Comparison of ENCODE assay signal across 21 mouse cellular contexts in the genomic region with DNA sequence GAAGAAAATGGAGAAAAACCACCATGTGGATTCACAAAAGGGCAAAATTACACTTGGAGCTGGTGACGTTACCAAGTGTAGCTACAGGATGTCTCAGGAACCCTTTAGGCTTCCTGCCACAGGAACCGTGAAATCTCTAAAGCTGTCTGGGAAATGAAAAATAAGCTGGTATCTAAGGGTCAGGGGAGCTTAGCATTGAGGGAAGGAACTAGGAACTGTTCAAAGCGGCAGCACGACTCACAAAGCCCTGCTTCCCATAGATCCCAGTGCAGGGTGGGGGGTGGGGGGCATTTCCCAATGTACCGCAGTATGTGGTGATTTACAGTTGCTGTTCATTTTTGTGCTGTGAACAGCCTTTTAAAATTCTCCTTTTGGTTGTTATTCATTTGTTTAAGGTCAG. TPM values are rescaled to one million over a fixed set of nuclear protein-coding genes. Genes with fewer than 3 reads are reported as not detected.
DNase-seq lines count a peak whose midpoint lies in the region; ATAC-seq and TF ChIP-seq lines count a peak whose summit lies in the region.
"Had no signal": no experiment of that assay in that cellular context is flagged by ENCODE, and none has a peak within 500 bp of the region (broad histone marks: within the 10 kb centered on the region; RNA-seq: fewer than 3 reads in every experiment).

No protein-coding gene starts in this region.

- no peak overlapping the region for H3K27ac ChIP-seq in embryonic facial prominence, embryonic 14.5 days (replicated peaks; ENCODE audit: low read depth, low read length)
- H3K27ac ChIP-seq in embryonic facial prominence, embryonic 10.5 days (replicated peaks) = no peak overlapping the region
- no peak overlapping the region for H3K27ac ChIP-seq in kidney, postnatal 0 days
- no peak overlapping the region for H3K27ac ChIP-seq in kidney, embryonic 16.5 days (ENCODE audit: low read length)
- H3K27ac ChIP-seq in midbrain, embryonic 14.5 days (replicated peaks; ENCODE audit: low read depth, low read length) = peak overlapping the region; percentile 58
- H3K27ac ChIP-seq: embryonic facial prominence, embryonic 13.5 days; forebrain, embryonic 15.5 days; heart, embryonic 10.5 days; heart, embryonic 15.5 days; hindbrain, embryonic 14.5 days had no signal

- no peak for ATAC-seq in embryonic facial prominence, embryonic 14.5 days (ENCODE audit: low read depth)
- no peak for ATAC-seq in kidney, postnatal 0 days (replicated peaks; ENCODE audit: low FRiP score, low read depth)
- ATAC-seq in kidney, embryonic 16.5 days (ENCODE audit: low FRiP score, low TSS enrichment) = no peak
- ATAC-seq in midbrain, embryonic 14.5 days (ENCODE audit: low FRiP score, low TSS enrichment) = no peak; the same call in 1 of the 2 replicates
- ATAC-seq: activated CD4-positive, CD25-positive, alpha-beta regulatory T cell, adult 4 months; forebrain, embryonic 15.5 days had no signal

- intact Hi-C loops in left cerebral cortex, postnatal 36 days (cut with DNase I) = no loop called here

- H3K4me1 ChIP-seq in embryonic facial prominence, embryonic 14.5 days (ENCODE audit: control insufficient read depth, insufficient read depth, low read length) = no peaks in the 10 kb centered on the region
- H3K4me1 ChIP-seq in embryonic facial prominence, embryonic 10.5 days = no peaks in the 10 kb centered on the region
- H3K4me1 ChIP-seq in kidney, postnatal 0 days (replicated peaks; ENCODE audit: insufficient read depth, low read length) = no peaks in the 10 kb centered on the region
- H3K4me1 ChIP-seq in kidney, embryonic 16.5 days (ENCODE audit: insufficient read depth, low read length) = no peaks in the 10 kb centered on the region
- peaks cover 9% of the 10 kb centered on the region for H3K4me1 ChIP-seq in midbrain, embryonic 14.5 days (ENCODE audit: control insufficient read depth, insufficient read depth, low read length)
- H3K4me1 ChIP-seq: embryonic facial prominence, embryonic 13.5 days; heart, embryonic 10.5 days; heart, embryonic 15.5 days had no signal

- H3K27me3 ChIP-seq in embryonic facial prominence, embryonic 14.5 days (replicated peaks; ENCODE audit: control insufficient read depth, insufficient read depth, low read length) = no peaks in the 10 kb centered on the region
- no peaks in the 10 kb centered on the region for H3K27me3 ChIP-seq in embryonic facial prominence, embryonic 10.5 days (replicated peaks; ENCODE audit: low read depth, poor library complexity, severe bottlenecking)
- H3K27me3 ChIP-seq in kidney, postnatal 0 days (ENCODE audit: insufficient read depth, low read length) = no peaks in the 10 kb centered on the region
- H3K27me3 ChIP-seq in kidney, embryonic 16.5 days (ENCODE audit: insufficient read depth, low read length) = no peaks in the 10 kb centered on the region
- H3K27me3 ChIP-seq in midbrain, embryonic 14.5 days (ENCODE audit: control insufficient read depth, insufficient read depth, low read length) = no peaks in the 10 kb centered on the region
- H3K27me3 ChIP-seq: embryonic facial prominence, embryonic 13.5 days; forebrain, embryonic 15.5 days; heart, embryonic 15.5 days had no signal

- no peak for TF ChIP-seq POLR2A in brain, embryonic 14.5 days (IDR thresholded peaks at IDR 0.05; ENCODE audit: borderline replicate concordance, extremely low read depth, insufficient read depth, insufficient read length, poor library complexity, severe bottlenecking)

- no peak overlapping the region for H3K9ac ChIP-seq in embryonic facial prominence, embryonic 14.5 days (ENCODE audit: low read depth, low read length)
- H3K9ac ChIP-seq in kidney, postnatal 0 days (ENCODE audit: low read depth, low read length) = no peak overlapping the region
- no peak overlapping the region for H3K9ac ChIP-seq in kidney, embryonic 16.5 days (replicated peaks; ENCODE audit: low read length)
- H3K9ac ChIP-seq in midbrain, embryonic 14.5 days (replicated peaks; ENCODE audit: low read length) = no peak overlapping the region
- H3K9ac ChIP-seq: embryonic facial prominence, embryonic 13.5 days; forebrain, embryonic 15.5 days; heart, embryonic 15.5 days; hindbrain, embryonic 14.5 days had no signal

- no peak overlapping the region for H3K4me3 ChIP-seq in embryonic facial prominence, embryonic 14.5 days (ENCODE audit: low read depth, low read length)
- H3K4me3 ChIP-seq in embryonic facial prominence, embryonic 10.5 days = no peak overlapping the region
- no peak overlapping the region for H3K4me3 ChIP-seq in kidney, postnatal 0 days (replicated peaks; ENCODE audit: low read depth, low read length)
- no peak overlapping the region for H3K4me3 ChIP-seq in kidney, embryonic 16.5 days (ENCODE audit: low read length)
- no peak overlapping the region for H3K4me3 ChIP-seq in midbrain, embryonic 14.5 days (replicated peaks; ENCODE audit: low read depth, low read length)
- H3K4me3 ChIP-seq: embryonic facial prominence, embryonic 13.5 days; forebrain, embryonic 15.5 days; heart, embryonic 10.5 days; heart, embryonic 15.5 days had no signal

- WGBS in embryonic facial prominence, embryonic 14.5 days = 55% methylated on average over 5 of the region's 5 CpGs
- 72% methylated on average over 5 of the region's 5 CpGs for WGBS in embryonic facial prominence, embryonic 10.5 days
- WGBS in kidney, postnatal 0 days = 34% methylated on average over 5 of the region's 5 CpGs
- WGBS in kidney, embryonic 16.5 days = 29% methylated on average over 5 of the region's 5 CpGs
- 23% methylated on average over 5 of the region's 5 CpGs for WGBS in midbrain, embryonic 14.5 days

- H3K36me3 ChIP-seq in embryonic facial prominence, embryonic 14.5 days (ENCODE audit: control insufficient read depth, insufficient read depth, low read length) = no peaks in the 10 kb centered on the region
- H3K36me3 ChIP-seq in embryonic facial prominence, embryonic 10.5 days (replicated peaks) = no peaks in the 10 kb centered on the region
- no peaks in the 10 kb centered on the region for H3K36me3 ChIP-seq in kidney, postnatal 0 days (ENCODE audit: insufficient read depth, low read length)
- H3K36me3 ChIP-seq in kidney, embryonic 16.5 days (ENCODE audit: insufficient read depth, low read length) = no peaks in the 10 kb centered on the region
- H3K36me3 ChIP-seq in midbrain, embryonic 14.5 days (ENCODE audit: control insufficient read depth, insufficient read depth, low read length) = no peaks in the 10 kb centered on the region
- H3K36me3 ChIP-seq: embryonic facial prominence, embryonic 13.5 days; forebrain, embryonic 15.5 days; heart, embryonic 10.5 days; heart, embryonic 15.5 days had no signal

- no peak for TF ChIP-seq CTCF in kidney, postnatal 0 days (IDR thresholded peaks at IDR 0.05; ENCODE audit: low read depth)
- no peak for TF ChIP-seq CTCF in brain, embryonic 14.5 days (IDR thresholded peaks at IDR 0.05; ENCODE audit: borderline replicate concordance, extremely low read depth, insufficient read depth, insufficient read length)

- H3K4me2 ChIP-seq in embryonic facial prominence, embryonic 14.5 days (ENCODE audit: low read depth, low read length) = no peak overlapping the region
- H3K4me2 ChIP-seq in kidney, postnatal 0 days (ENCODE audit: low read length) = no peak overlapping the region
- no peak overlapping the region for H3K4me2 ChIP-seq in kidney, embryonic 16.5 days (replicated peaks; ENCODE audit: low read depth, low read length)
- no peak overlapping the region for H3K4me2 ChIP-seq in midbrain, embryonic 14.5 days (ENCODE audit: low read length)
- H3K4me2 ChIP-seq: embryonic facial prominence, embryonic 13.5 days; forebrain, embryonic 15.5 days; heart, embryonic 15.5 days; hindbrain, embryonic 14.5 days had no signal

- no peaks in the 10 kb centered on the region for H3K9me3 ChIP-seq in embryonic facial prominence, embryonic 14.5 days (ENCODE audit: control insufficient read depth, low read length)
- no peaks in the 10 kb centered on the region for H3K9me3 ChIP-seq in embryonic facial prominence, embryonic 10.5 days
- H3K9me3 ChIP-seq in kidney, postnatal 0 days (replicated peaks; ENCODE audit: low read length) = no peaks in the 10 kb centered on the region
- H3K9me3 ChIP-seq in kidney, embryonic 16.5 days (ENCODE audit: low read length) = no peaks in the 10 kb centered on the region
- no peaks in the 10 kb centered on the region for H3K9me3 ChIP-seq in midbrain, embryonic 14.5 days (ENCODE audit: control insufficient read depth, low read length)
- H3K9me3 ChIP-seq: embryonic facial prominence, embryonic 13.5 days; forebrain, embryonic 15.5 days; heart, embryonic 10.5 days; heart, embryonic 15.5 days had no signal

- DNase-seq in embryonic facial prominence, embryonic 14.5 days (ENCODE audit: low spot score) = peak; percentile 1
- DNase-seq in embryonic facial prominence, embryonic 10.5 days (ENCODE audit: low spot score) = no peak
- DNase-seq in kidney, postnatal 0 days (ENCODE audit: low spot score) = peak; percentile 1
- peak; percentile 57 for DNase-seq in brain, embryonic 14.5 days (ENCODE audit: low read depth)
- peak; percentile 56 for DNase-seq in midbrain, embryonic 14.5 days
- DNase-seq in T-cell, adult 2 months (ENCODE audit: low spot score) = no peak
- DNase-seq in left cerebral cortex, postnatal 36 days (ENCODE audit: low spot score in 2 of 2) = no peak
- DNase-seq: adrenal gland, postnatal 14 days; cerebellum, adult 2 months; gastrocnemius, postnatal 36 days; heart, adult 18-20 months; heart, postnatal 14 days had no signal

RNA-seq across cellular contexts. Expression of gene Pcsk2, which starts 44.2 kb away (rescaled TPM):
- 2.7 and 3.3 TPM in 2 replicates for polyA plus RNA-seq in embryonic facial prominence, embryonic 14.5 days (2014; fragmentation: Nextera tagmentation; extraction: Ambion mirVana)
- polyA plus RNA-seq in embryonic facial prominence, embryonic 10.5 days (2016; fragmentation: Nextera tagmentation; extraction: Ambion mirVana) = 0.88 and 0.93 TPM in 2 replicates
- 0.92 and 1.1 TPM in 2 replicates for polyA plus RNA-seq in kidney, postnatal 0 days (2015; fragmentation: Nextera tagmentation; extraction: Ambion mirVana)
- 1.7 and 2.5 TPM in 2 replicates for polyA plus RNA-seq in kidney, embryonic 16.5 days (2015; fragmentation: Nextera tagmentation; extraction: Ambion mirVana)
- polyA plus RNA-seq in brain, embryonic 14.5 days (2012; rRNA removed) = 16.3 and 25.7 TPM in 2 replicates
- polyA plus RNA-seq in midbrain, embryonic 14.5 days (2014; fragmentation: Nextera tagmentation; extraction: Ambion mirVana) = 28.9 and 34.2 TPM in 2 replicates
- 100 to 1,000 TPM; 265 to 318 TPM for total RNA-seq in left cerebral cortex, postnatal 36 days (2021)
- total RNA-seq: gastrocnemius, postnatal 36 days; heart, adult 18-20 months; heart, postnatal 14 days; hematopoietic stem cell, adult 5-6 weeks; MEL had no signal
- polyA plus RNA-seq: activated CD4-positive, CD25-positive, alpha-beta regulatory T cell, adult 4 months had no signal

Comparison
In these comparisons a context has a peak if more than half of its experiments do, and no peak if none do; other contexts are left out.
1. DNase-seq: peak in embryonic facial prominence, embryonic 14.5 days (single experiment), kidney, postnatal 0 days (single experiment), brain, embryonic 14.5 days (single experiment) and midbrain, embryonic 14.5 days (single experiment); none in embryonic facial prominence, embryonic 10.5 days (single experiment), T-cell, adult 2 months (single experiment) and left cerebral cortex, postnatal 36 days (0 of 2).